14 mouse cellular contexts compared by ENCODE assay signal in genomic region chr8:109280540-109280939, GRCm38 (mm10).
DNase-seq lines count a peak whose midpoint lies in the region; ATAC-seq and TF ChIP-seq lines count a peak whose summit lies in the region.
"Had no signal": no experiment of that assay in that cellular context is flagged by ENCODE, and none has a peak within 500 bp of the region (broad histone marks: within the 10 kb centered on the region; RNA-seq: fewer than 3 reads in every experiment).

No protein-coding gene starts in this region.

- no peak for ATAC-seq in lung, embryonic 14.5 days (ENCODE audit: insufficient read depth)
- no peak for ATAC-seq in neural tube, embryonic 11.5 days (ENCODE audit: insufficient read depth, low FRiP score, low TSS enrichment)

- H3K4me1 ChIP-seq in lung, embryonic 14.5 days (ENCODE audit: insufficient read depth), result no peaks in the 10 kb centered on the region
- H3K4me1 ChIP-seq in neural tube, embryonic 11.5 days (ENCODE audit: control insufficient read depth, insufficient read depth, low read length), result no peaks in the 10 kb centered on the region
- no peaks in the 10 kb centered on the region for H3K4me1 ChIP-seq in kidney, adult 2 months (ENCODE audit: control insufficient read depth, insufficient read depth, low read length)
- H3K4me1 ChIP-seq: heart, embryonic 10.5 days; hindbrain, embryonic 15.5 days had no signal

- TF ChIP-seq CTCF in lung, embryonic 14.5 days (IDR thresholded peaks at IDR 0.05; ENCODE audit: low read depth), result no peak
- TF ChIP-seq CTCF in brain, embryonic 14.5 days (IDR thresholded peaks at IDR 0.05; ENCODE audit: borderline replicate concordance, extremely low read depth, insufficient read depth, insufficient read length), result no peak
- no peak for TF ChIP-seq CTCF in kidney, adult 2 months (conservative IDR thresholded peaks at IDR 0.05; ENCODE audit: insufficient read depth, insufficient read length, low read depth, low read length)

- WGBS in lung, embryonic 14.5 days, result 79% methylated on average over 2 of the region's 2 CpGs
- 90% methylated on average over 2 of the region's 2 CpGs for WGBS in neural tube, embryonic 11.5 days
- WGBS in kidney, adult 2 months, result 87% methylated on average over 2 of the region's 2 CpGs

- no peak overlapping the region for H3K4me3 ChIP-seq in lung, embryonic 14.5 days (ENCODE audit: low read depth, low read length)
- no peak overlapping the region for H3K4me3 ChIP-seq in neural tube, embryonic 11.5 days (ENCODE audit: low read depth, low read length)
- no peak overlapping the region for H3K4me3 ChIP-seq in kidney, adult 2 months (ENCODE audit: insufficient read depth, low read depth, low read length)
- H3K4me3 ChIP-seq: heart, embryonic 10.5 days; hindbrain, embryonic 15.5 days; myocyte had no signal

- no peak overlapping the region for H3K9ac ChIP-seq in lung, embryonic 14.5 days
- no peak overlapping the region for H3K9ac ChIP-seq in neural tube, embryonic 11.5 days (ENCODE audit: low read length)
- H3K9ac ChIP-seq: hindbrain, embryonic 15.5 days had no signal

- no peak for TF ChIP-seq POLR2A in brain, embryonic 14.5 days (IDR thresholded peaks at IDR 0.05; ENCODE audit: borderline replicate concordance, extremely low read depth, insufficient read depth, insufficient read length, poor library complexity, severe bottlenecking)
- no peak for TF ChIP-seq POLR2A in kidney, adult 2 months (IDR thresholded peaks at IDR 0.05; ENCODE audit: low read depth, low read length)

- no peaks in the 10 kb centered on the region for H3K27me3 ChIP-seq in lung, embryonic 14.5 days (ENCODE audit: insufficient read depth, low read length)
- no peaks in the 10 kb centered on the region for H3K27me3 ChIP-seq in neural tube, embryonic 11.5 days (ENCODE audit: control insufficient read depth, insufficient read depth, low read length)
- no peaks in the 10 kb centered on the region for H3K27me3 ChIP-seq in kidney, adult 2 months (replicated peaks; ENCODE audit: control insufficient read depth, insufficient read depth, low read length)
- H3K27me3 ChIP-seq: hindbrain, embryonic 15.5 days had no signal

- no peaks in the 10 kb centered on the region for H3K9me3 ChIP-seq in lung, embryonic 14.5 days (ENCODE audit: low read depth, low read length)
- H3K9me3 ChIP-seq in neural tube, embryonic 11.5 days (ENCODE audit: control insufficient read depth, low read length), result no peaks in the 10 kb centered on the region
- H3K9me3 ChIP-seq: heart, embryonic 10.5 days; hindbrain, embryonic 15.5 days had no signal

- peak; percentile 6 for DNase-seq in adrenal gland, postnatal 14 days
- no peak for DNase-seq in adrenal gland, postnatal 4 days (ENCODE audit: low spot score in 2 of 2)
- DNase-seq in lung, embryonic 14.5 days, result peak; percentile 16
- no peak for DNase-seq in lung, postnatal 25 days (ENCODE audit: low spot score)
- DNase-seq in brain, embryonic 14.5 days (ENCODE audit: low read depth), result peak; percentile 40
- peak; percentile 37 for DNase-seq in neural tube, embryonic 11.5 days (ENCODE audit: low spot score)
- DNase-seq in ovary, adult 18-20 months (ENCODE audit: low spot score), result no peak
- DNase-seq in kidney, adult 2 months, result no peak
- DNase-seq: cerebellum, postnatal 36 days; lung, postnatal 10 days had no signal

- H3K36me3 ChIP-seq in lung, embryonic 14.5 days (ENCODE audit: insufficient read depth), result no peaks in the 10 kb centered on the region
- no peaks in the 10 kb centered on the region for H3K36me3 ChIP-seq in neural tube, embryonic 11.5 days (ENCODE audit: control insufficient read depth, insufficient read depth, low read length)
- no peaks in the 10 kb centered on the region for H3K36me3 ChIP-seq in kidney, adult 2 months (ENCODE audit: control insufficient read depth, insufficient read depth, low read length)
- H3K36me3 ChIP-seq: heart, embryonic 10.5 days; hindbrain, embryonic 15.5 days had no signal

- H3K27ac ChIP-seq in lung, embryonic 14.5 days (ENCODE audit: low read depth), result no peak overlapping the region
- no peak overlapping the region for H3K27ac ChIP-seq in neural tube, embryonic 11.5 days (ENCODE audit: low read depth, low read length)
- H3K27ac ChIP-seq in kidney, adult 2 months (ENCODE audit: insufficient read depth, low read depth, low read length), result no peak overlapping the region
- H3K27ac ChIP-seq: heart, embryonic 10.5 days; hindbrain, embryonic 15.5 days; kidney, postnatal 0 days had no signal

- no peak overlapping the region for H3K4me2 ChIP-seq in lung, embryonic 14.5 days
- no peak overlapping the region for H3K4me2 ChIP-seq in neural tube, embryonic 11.5 days (ENCODE audit: low read depth)
- H3K4me2 ChIP-seq: hindbrain, embryonic 15.5 days had no signal

Comparison
In these comparisons a context has a peak if more than half of its experiments do, and no peak if none do; other contexts are left out.
1. DNase-seq: peak in adrenal gland, postnatal 14 days (single experiment), lung, embryonic 14.5 days (single experiment), brain, embryonic 14.5 days (single experiment) and neural tube, embryonic 11.5 days (single experiment); none in adrenal gland, postnatal 4 days (0 of 2), lung, postnatal 25 days (single experiment), ovary, adult 18-20 months (single experiment) and kidney, adult 2 months (single experiment).